Mouse (Mus musculus): ENCODE results near the gene Tmem256. TPM values are rescaled to one million over a fixed set of nuclear protein-coding genes. Genes with fewer than 3 reads are reported as not detected.

Tmem256 gene
- total RNA-seq, 2 experiments from 2014 or later: 144 to 165 TPM

DNA sequence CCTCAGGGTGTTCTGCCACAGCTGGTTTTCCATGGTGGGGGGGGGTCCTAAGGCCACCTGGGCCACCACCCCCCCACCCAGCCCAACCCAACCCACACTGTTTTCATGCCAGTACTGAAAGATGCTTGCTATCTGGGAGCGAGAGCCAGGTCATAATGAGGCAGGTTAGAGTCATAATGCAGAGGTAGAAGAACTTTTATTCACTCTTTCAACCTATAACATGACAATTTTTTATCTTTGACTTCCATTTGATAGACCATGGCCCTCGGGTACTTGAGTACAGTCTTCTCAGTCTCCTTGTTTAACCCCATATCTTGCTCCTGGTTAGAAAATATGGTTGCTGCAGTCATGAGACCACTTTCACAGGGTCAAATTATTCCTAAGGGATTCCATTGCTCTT lies 19.9 kb upstream of the Tmem256 start, which contains the start of gene Spem2:
TSS of gene Spem2 (minus strand) at position 101 of the 400 bp plus-strand sequence.
- DNase-seq: no peak
- intact Hi-C loops (cut with DNase I): no loop called here
- Histone ChIP-seq H3K27ac (no peak within 1 kb of the TSS), H3K4me3 (no peak within 1 kb of the TSS)
- no peak for TF ChIP-seq CTCF (IDR thresholded peaks at IDR 0.05)

DNA sequence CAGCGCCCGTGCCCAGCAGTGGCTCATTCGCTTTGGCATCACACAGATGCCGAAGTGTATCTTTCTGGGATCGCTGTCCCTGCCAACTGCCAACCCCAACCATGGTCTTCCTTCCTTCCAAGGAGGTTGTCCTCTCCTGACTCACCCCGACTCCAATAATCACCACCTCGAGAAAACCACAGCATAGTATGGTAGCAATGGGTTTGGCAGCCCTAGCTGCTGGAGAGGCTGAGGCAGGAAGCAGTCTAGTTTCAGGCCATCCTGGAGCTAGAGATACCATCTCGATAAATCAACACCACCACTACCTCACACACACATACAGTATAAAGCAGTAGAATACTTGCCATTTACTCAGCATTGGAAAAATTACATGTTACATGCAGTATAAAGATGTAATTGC lies 19.4 kb upstream of the Tmem256 start:
- TF ChIP-seq CTCF (IDR thresholded peaks at IDR 0.05): no peak
- Histone ChIP-seq H3K27ac (no peak overlapping the region), H3K4me3 (no peak overlapping the region)
- DNase-seq: no peak
- intact Hi-C loops (cut with DNase I): no loop called here

DNA sequence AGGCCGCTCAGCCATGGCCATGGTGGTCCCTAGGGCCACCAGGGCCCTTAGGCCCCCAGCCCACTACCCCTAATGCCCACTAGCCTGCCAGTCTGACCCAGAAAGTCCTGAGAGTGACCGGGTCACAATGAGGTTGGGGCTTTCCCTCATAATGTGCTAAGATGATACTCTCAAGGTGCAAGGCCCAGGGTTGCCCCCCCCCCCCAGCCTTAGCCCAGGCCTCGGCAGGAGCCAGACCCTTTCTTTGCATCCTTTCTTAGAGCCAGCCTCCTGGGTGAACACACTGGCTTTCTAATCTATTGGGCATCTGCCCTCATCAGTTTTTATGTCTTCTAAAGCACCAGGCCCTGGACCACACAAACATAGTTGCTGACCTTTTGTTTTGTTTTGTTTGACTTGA lies 16.2 kb upstream of the Tmem256 start, which contains the start of gene Spem1:
TSS of gene Spem1 (minus strand) at position 101 of the 400 bp plus-strand sequence.
- DNase-seq: no peak
- Histone ChIP-seq H3K4me3 (no peak within 1 kb of the TSS), H3K27ac (no peak within 1 kb of the TSS)
- intact Hi-C loops (cut with DNase I): no loop called here
- TF ChIP-seq CTCF (IDR thresholded peaks at IDR 0.05): no peak

DNA sequence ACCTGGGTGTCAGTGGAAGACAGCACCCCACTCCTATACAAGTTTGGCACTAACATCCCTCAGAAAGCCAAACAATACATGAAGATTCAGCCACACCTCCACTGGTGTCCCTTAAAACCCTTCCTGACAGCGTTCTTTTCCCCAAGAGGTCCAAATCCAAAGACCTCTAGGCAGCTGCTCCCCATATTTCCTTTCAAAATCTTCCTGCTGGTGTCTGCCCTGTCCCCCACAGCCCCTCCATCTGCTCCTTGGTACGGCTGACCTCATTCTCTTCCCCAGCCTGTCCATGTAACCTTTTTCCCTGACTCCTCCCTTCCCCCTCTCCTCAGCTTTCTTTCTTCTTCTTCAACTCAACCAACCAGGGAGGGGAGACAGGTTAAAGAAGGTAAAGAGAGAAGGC lies 14.9 kb upstream of the Tmem256 start:
- Histone ChIP-seq H3K4me3 (no peak overlapping the region), H3K27ac (no peak overlapping the region)
- no peak for DNase-seq
- intact Hi-C loops (cut with DNase I): no loop called here
- no peak for TF ChIP-seq CTCF (IDR thresholded peaks at IDR 0.05)

DNA sequence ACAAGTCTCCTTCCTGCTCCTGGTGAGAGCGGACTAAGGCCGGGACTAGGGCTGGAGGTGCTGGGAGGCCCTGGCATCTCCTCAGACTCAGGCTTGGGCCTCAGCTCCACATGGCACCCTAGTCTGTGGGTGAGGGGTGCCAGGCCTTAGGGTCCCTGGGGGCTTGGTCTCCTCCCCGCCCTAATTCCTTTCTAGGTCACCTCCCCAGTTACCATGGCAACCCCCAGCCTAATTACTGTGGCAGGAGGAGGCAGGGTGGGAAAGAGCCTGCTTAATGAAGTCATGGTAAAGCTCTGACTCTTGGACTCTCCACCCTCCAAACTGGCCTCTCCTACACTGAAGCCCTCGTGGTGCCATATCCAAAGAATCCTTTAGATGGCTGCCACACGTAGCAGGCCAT lies 9.5 kb upstream of the Tmem256 start:
- intact Hi-C loops (cut with DNase I): no loop called here
- TF ChIP-seq CTCF (IDR thresholded peaks at IDR 0.05): no peak
- DNase-seq: no peak
- H3K27ac ChIP-seq: no peak overlapping the region
- H3K4me3 ChIP-seq: no peak overlapping the region

DNA sequence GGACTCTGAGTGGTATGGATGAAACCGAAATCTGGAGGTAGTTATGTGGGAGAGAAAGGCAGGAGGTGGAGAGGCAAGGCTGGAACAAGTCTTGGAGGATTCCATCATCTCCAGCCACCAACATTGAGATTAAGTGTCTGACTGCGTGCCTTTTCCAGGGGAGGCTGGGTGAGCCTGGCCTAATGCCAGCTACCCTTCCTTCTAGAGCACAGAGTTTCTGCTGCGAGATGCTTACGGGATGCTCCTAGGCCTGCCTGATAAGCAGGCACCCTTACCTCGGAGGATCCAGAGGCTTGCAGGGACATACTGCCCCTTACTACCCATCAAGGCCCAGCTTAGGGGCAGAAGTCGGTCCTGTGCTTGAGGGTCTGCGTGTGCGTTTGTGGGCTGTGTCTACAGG lies 4.8 kb upstream of the Tmem256 start:
- peak overlapping the region; percentile 60 for H3K4me3 ChIP-seq
- no peak for DNase-seq
- no peak for TF ChIP-seq CTCF (IDR thresholded peaks at IDR 0.05)
- H3K27ac ChIP-seq: no peak overlapping the region
- intact Hi-C loops (cut with DNase I): no loop called here

DNA sequence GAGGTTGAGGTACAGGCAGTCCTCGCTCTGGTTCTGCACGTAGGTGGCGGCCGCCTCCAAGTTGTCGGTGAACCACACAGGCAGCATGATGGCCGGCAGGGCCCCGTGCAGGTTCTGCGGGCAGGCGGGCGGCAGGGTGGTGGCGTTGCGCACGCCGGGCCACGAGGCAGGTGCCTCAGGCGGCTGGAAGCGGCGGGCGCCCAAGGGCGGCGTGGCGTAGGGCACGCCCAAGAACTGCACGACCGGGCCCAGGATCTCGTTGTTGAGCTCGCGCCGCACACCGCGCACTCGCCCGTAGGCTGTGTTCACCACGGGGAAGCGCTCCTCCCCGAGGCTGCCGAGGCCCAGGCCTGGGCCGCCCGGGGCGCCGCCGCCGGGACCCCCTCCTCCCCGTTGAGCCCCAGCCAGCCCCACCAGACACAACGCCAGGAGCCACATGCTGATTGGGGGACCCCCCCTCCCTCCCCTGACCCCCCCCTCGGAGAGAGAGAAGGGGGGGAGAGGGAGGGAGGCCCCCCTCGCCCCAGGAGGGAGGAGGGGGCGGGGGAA lies 4.2 kb upstream of the Tmem256 start:
- TF ChIP-seq CTCF (IDR thresholded peaks at IDR 0.05): no peak
- Histone ChIP-seq H3K4me3 (peak overlapping the region; percentile 60), H3K27ac (no peak overlapping the region)
- intact Hi-C loops (cut with DNase I): no loop called here
- DNase-seq: peak; percentile 49

DNA sequence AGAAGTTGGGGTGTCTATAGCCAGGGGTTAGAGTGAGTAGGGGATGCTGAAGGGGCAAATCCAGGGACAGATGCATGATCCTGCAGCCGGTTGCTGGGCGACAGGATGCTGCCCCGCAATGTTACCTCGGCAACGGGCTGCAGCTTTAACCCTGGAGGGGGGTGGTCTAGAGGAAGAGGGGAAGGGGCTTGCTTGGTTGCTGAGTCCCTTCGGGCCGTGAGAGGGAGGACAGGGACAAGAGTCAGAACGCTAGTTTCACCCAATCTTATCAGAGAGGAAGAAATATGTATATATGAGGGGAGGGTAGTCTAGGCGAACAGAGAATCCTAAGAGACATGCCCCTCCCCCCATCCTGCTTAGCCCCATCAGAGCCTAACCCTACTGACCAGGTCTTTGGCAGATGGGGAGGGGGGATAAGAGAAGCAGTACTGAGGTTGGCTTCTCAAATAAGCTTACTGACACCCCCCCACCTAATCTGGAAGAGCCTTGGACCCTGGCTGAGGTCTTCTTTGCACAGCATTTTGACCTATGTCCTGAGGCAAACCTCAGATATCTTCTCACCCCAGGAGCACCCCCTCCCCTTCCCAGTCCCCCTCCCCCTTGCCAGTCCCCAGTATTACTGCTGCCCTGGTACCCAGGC lies 2.9 kb upstream of the Tmem256 start:
- Histone ChIP-seq H3K27ac (no peak overlapping the region), H3K4me3 (no peak overlapping the region)
- no peak for TF ChIP-seq CTCF (IDR thresholded peaks at IDR 0.05)
- DNase-seq: no peak
- intact Hi-C loops (cut with DNase I): no loop called here

DNA sequence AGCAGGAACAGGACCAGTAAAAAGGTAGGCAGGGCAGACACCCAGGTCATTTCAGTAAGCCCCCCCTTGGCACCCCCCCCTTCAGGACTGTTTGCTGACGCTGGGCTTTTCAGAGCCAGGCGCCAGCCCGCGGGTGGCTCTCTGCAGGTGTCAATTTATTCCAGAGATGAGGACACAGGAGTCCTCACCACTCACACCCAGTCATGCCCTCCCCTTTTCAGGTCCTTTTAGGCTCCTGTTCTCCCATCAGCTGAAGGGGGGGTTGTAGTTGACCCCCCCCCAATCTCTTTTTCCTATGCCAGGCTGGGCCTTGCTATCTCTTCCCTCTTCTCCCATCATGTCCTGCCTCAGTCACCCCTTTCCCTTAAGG lies 2.4 kb upstream of the Tmem256 start:
- intact Hi-C loops (cut with DNase I): loop anchor here (2.0 kb wide), 1 partner anchor 31 kb away; the partner anchor contains the start of gene Tmem102
- DNase-seq: no peak
- Histone ChIP-seq H3K27ac (no peak overlapping the region), H3K4me3 (no peak overlapping the region)
- TF ChIP-seq CTCF (IDR thresholded peaks at IDR 0.05): no peak

DNA sequence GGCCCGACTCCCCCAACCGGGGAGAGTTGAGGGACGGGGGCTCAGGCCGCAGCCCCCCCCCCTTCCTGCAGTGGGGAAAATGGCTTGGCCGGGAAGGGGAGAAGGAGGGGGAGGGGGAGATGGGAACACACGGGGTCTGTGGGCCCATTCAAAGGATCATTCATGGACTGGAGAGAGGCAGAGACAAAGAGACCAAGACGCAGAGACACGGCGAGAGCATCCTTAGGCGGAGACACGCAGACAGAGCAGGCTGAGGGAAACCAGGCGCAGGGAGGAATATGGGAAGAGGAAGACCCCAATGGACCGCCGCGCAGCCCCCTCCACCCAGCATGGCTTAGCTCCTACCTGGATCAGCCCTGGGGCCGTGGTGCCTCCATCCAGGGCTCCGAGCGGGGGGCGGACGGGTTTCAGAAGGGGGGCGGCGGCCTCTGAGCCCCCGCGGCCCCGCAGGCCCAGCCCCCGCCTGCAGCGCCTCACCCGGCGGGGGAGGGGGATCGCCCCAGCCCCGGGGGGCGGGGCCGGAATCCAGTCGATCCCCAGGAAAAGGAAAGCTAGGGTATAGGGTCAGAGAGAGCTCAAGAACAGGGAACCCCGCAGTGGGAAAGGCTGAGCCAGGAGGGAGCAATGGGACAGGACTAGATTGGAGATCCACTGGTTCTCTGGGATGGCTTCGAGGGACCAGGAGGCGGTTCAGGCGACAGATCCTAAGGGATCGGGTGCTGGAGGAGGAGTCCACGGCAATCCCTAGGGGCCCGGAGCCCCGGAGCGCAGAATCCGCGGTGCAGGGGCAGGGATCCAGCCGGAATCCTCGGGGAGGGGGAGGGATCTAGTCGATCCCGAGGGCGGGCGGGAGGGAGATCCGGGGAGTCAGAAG lies 1.4 kb upstream of the Tmem256 start:
- H3K4me3 ChIP-seq: peak overlapping the region; percentile 94
- intact Hi-C loops (cut with DNase I): loop anchor here (2.0 kb wide), 1 partner anchor 32 kb away; the partner anchor contains the start of gene Tmem102
- TF ChIP-seq CTCF (IDR thresholded peaks at IDR 0.05): no peak
- peak; percentile 66 for DNase-seq
- H3K27ac ChIP-seq: peak overlapping the region; percentile 98

DNA sequence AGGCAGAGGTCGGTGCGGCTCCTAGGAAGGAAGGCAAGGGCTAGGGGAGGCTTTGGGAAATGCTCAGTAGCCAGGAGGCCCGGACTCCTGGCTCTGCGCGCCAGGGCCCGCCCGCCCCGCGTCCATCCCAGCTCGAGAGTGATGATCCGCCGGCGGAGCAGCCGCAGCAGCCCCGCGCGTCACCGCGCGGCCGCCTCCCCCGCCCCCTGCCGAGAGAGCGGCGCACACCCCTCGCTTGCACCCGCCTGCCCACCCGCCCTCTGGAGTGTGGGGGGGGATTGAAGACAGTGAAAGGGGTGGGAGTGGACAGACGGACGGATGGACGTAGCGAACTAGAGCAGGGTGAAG lies 736 bp upstream of the Tmem256 start, which contains the start of gene Nlgn2:
TSS of gene Nlgn2 (minus strand) at position 181 of the 348 bp plus-strand sequence.
- peak; percentile 26 for TF ChIP-seq CTCF (IDR thresholded peaks at IDR 0.05)
- H3K27ac ChIP-seq: peak within 1 kb of the TSS; percentile 98
- H3K4me3 ChIP-seq: peak within 1 kb of the TSS; percentile 94
- DNase-seq: no peak
- intact Hi-C loops (cut with DNase I): loop anchor here (2.0 kb wide), 1 partner anchor 33 kb away; the partner anchor contains the start of gene Tmem102

DNA sequence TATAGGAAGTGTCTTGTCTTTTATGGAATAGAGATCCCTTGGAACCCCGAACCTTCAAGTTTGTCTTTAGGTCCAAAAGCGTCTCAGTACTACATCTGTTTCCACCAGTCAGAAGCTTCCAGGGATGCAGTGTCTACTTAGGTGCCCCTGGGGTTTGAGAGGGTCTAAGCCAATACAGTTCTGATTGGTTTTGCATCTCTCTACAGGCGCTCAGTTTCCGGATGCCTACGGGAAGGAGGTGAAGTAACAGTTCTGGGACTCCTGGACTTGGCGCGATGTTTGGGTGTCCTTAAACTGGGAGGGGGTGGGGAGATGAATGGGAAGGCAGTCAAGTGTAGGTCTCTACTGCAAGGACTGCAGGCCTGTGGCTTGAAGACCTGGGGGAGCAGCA lies 395 bp downstream of the Tmem256 start:
- TF ChIP-seq CTCF (IDR thresholded peaks at IDR 0.05): no peak
- H3K27ac ChIP-seq: peak overlapping the region; percentile 98
- peak; percentile 49 for DNase-seq
- intact Hi-C loops (cut with DNase I): no loop called here
- H3K4me3 ChIP-seq: peak overlapping the region; percentile 94

DNA sequence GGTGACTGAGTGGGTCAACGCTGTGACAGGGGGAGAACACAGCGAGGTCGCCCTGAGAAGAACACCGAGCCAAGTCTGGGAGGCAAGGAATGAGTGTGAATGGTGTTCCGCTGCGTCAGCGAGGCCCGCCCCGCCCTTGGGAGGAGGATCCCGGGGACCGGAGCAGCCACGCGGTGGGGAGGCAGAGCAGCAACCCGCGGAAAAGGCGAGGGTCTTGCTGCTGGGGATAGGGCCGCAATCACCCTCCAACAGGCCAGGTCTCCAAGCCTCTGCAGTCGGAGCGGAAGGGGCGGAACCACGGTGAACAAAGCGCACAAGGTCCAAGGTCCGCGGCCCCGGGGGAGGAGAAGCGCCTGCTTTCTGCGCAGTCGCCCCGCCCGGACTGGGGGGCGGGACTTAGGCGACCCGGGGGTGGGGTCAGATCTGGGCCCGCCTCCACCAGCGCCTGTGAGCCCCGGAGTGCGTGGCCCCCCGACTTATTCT lies 7.9 kb downstream of the Tmem256 start, which contains the start of gene Plscr3:
TSS of gene Plscr3 (plus strand) at position 179 of the 483 bp plus-strand sequence.
- intact Hi-C loops (cut with DNase I): loop anchor here (2.0 kb wide), 1 partner anchor 87 kb away; the partner anchor contains the start of gene Polr2a
- H3K27ac ChIP-seq: peak within 1 kb of the TSS; percentile 91
- H3K4me3 ChIP-seq: peak within 1 kb of the TSS; percentile 97
- DNase-seq: peak; percentile 94
- TF ChIP-seq CTCF (IDR thresholded peaks at IDR 0.05): no peak

All from gastrocnemius, adult 2 months (tissue).